Mouse (Mus musculus) limb, embryonic 14.5 days (tissue): ENCODE data around the gene Pde4a. TPM values are rescaled to one million over a fixed set of nuclear protein-coding genes. Genes with fewer than 3 reads are reported as not detected.

Experiments
- ATAC-seq: fragments of 200-750 bp; cut with Nextera tagmentation; 2 replicates; pipeline ENCODE4 v1.8.0; 2017; ENCODE audit warnings: low read depth, moderate number of reproducible peaks, moderate TSS enrichment; ENCODE audit not compliant: low FRiP score
- DNase-seq: peaks from one replicate; pipeline ENCODE4 v3.0.0-alpha.2; 2015; ENCODE audit warnings: low spot score
- H3K27ac ChIP-seq: fragments of 300-500 bp; sonication (generic); replicated peaks from 2 replicates; pipeline ENCODE4 v1.5.1; 2014; ENCODE audit warnings: low read depth, mild to moderate bottlenecking, low read length, moderate library complexity, mixed read lengths
- H3K27me3 ChIP-seq: fragments of 300-500 bp; sonication (generic); 2 replicates; pipeline ENCODE4 v1.6.1; 2014; ENCODE audit warnings: low read length, mixed read lengths; ENCODE audit not compliant: control insufficient read depth, insufficient read depth
- H3K36me3 ChIP-seq: fragments of 300-500 bp; sonication (generic); 2 replicates; pipeline ENCODE4 v1.6.1; 2014; ENCODE audit warnings: mild to moderate bottlenecking, low read length, moderate library complexity, mixed read lengths; ENCODE audit not compliant: control insufficient read depth, insufficient read depth
- H3K4me1 ChIP-seq: fragments of 300-500 bp; sonication (generic); 2 replicates; pipeline ENCODE4 v1.6.1; 2014; ENCODE audit warnings: antibody characterized with exemption, low read length, mixed read lengths; ENCODE audit not compliant: control insufficient read depth, insufficient read depth
- H3K4me2 ChIP-seq: fragments of 300-500 bp; sonication (generic); replicated peaks from 2 replicates; pipeline ENCODE4 v1.6.1; 2014; ENCODE audit warnings: low read depth, mild to moderate bottlenecking, low read length, moderate library complexity; ENCODE audit not compliant: severe bottlenecking
- H3K4me3 ChIP-seq: fragments of 300-500 bp; sonication (generic); replicated peaks from 2 replicates; pipeline ENCODE4 v1.5.1; 2014; ENCODE audit warnings: low read length
- H3K9ac ChIP-seq: fragments of 300-500 bp; sonication (generic); 2 replicates; pipeline ENCODE4 v1.6.1; 2014; ENCODE audit warnings: mild to moderate bottlenecking, low read depth, low read length, moderate library complexity; ENCODE audit not compliant: severe bottlenecking
- H3K9me3 ChIP-seq: fragments of 300-500 bp; sonication (generic); 2 replicates; pipeline ENCODE4 v1.6.1; 2016; ENCODE audit warnings: low read length; ENCODE audit not compliant: control insufficient read depth
- POLR2A ChIP-seq: fragments of 200-500 bp; IDR thresholded peaks from 2 replicates; pipeline ENCODE4 v1.8.0; 2012; ENCODE audit warnings: inconsistent platforms, mild to moderate bottlenecking, moderate library complexity, borderline replicate concordance; ENCODE audit not compliant: insufficient read depth, insufficient read length; ENCODE audit errors: extremely low read depth
- WGBS: fragments of 180-500 bp; shearing (Covaris S2); extraction: QIAGEN DNeasy Blood & Tissue Kit; methylation state at CpG from one replicate; pipeline ENCODE4 v1.1.7; 2014; 5-methylcytosine and 5-hydroxymethylcytosine counted together
- polyA plus RNA-seq, 2 experiments: library from polyadenylated mRNA; depleted of rRNA in 1 of 2; stranded (reverse) in 1 of 2; unstranded in 1 of 2; fragments of >200 nt; fragmentation: Nextera tagmentation in 1 of 2; extraction: Ambion mirVana in 1 of 2; gene quantifications; 2 replicates each; pipeline versions ENCODE4 v1.2.1 to v1.2.3; 2012 to 2014

Pde4a gene
- polyA plus RNA-seq, 2 experiments: 4.4 to 5.7 TPM

GRCm38 (mm10) chr9:21149077-21149653, 16.3 kb upstream of the Pde4a start:
- peaks cover 28% of the 10 kb centered on the region for H3K4me1 ChIP-seq
- no peaks in the 10 kb centered on the region for H3K27me3 ChIP-seq
- peak overlapping the region; percentile 68; the same call in 1 of the 2 replicates for H3K27ac ChIP-seq
- ATAC-seq (no peak), DNase-seq (no peak)
- no peak for TF ChIP-seq POLR2A
- peak overlapping the region; percentile 60 for H3K4me2 ChIP-seq
- H3K36me3 ChIP-seq: peaks cover 29% of the 10 kb centered on the region
- no peaks in the 10 kb centered on the region for H3K9me3 ChIP-seq
- H3K9ac ChIP-seq: peak overlapping the region; percentile 72
- peak overlapping the region; percentile 74 for H3K4me3 ChIP-seq
- 6% methylated on average over 8 of the region's 8 CpGs for WGBS

- TF ChIP-seq POLR2A: peak; percentile 88; the same call in 1 of the 2 replicates
- H3K4me2 ChIP-seq: peak within 1 kb of the TSS; percentile 60
- H3K9me3 ChIP-seq: no peaks in the 10 kb centered on the region
- H3K4me1 ChIP-seq: peaks cover 28% of the 10 kb centered on the region
- H3K4me3 ChIP-seq: peak within 1 kb of the TSS; percentile 74
- peaks cover 22% of the 10 kb centered on the region for H3K36me3 ChIP-seq
- 5% methylated on average over 49 of the region's 56 CpGs for WGBS
- peak within 1 kb of the TSS; percentile 68; the same call in 1 of the 2 replicates for H3K27ac ChIP-seq
- DNase-seq (peak; percentile 93), ATAC-seq (peak; percentile 95)
- no peaks in the 10 kb centered on the region for H3K27me3 ChIP-seq
- peak within 1 kb of the TSS; percentile 72 for H3K9ac ChIP-seq
These were observed 15.7 kb upstream of the Pde4a start, which contains the start of gene Cdc37 for GRCm38 (mm10) chr9:21149654-21150419. Gene Cdc37 (minus strand): TSS chr9:21149982.

DNA sequence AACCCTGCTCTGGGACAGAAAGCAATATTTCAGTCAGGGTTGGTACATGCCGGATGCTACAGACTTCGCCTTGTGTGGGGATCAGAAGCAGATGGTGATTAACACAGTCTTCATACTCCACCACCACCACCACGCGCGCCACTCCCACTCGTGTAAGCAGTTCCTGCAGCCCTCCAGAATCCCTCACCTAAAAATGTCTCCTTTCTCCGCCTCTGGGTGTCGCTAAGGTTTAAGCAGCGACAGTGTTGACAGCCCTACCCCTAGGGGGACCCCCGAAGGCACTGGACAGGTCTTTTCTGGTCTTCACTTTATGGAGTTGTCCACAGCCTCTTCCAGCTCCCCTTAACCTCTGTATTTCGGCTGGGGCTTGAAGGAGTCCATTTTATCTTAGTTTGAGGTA, 12.8 kb upstream of the Pde4a start:
- WGBS: 2% methylated on average over 11 of the region's 11 CpGs
- Histone ChIP-seq H3K4me2 (peak overlapping the region; percentile 84), H3K9me3 (no peaks in the 10 kb centered on the region), H3K27me3 (no peaks in the 10 kb centered on the region), H3K27ac (no peak overlapping the region), H3K4me3 (peak overlapping the region; percentile 42), H3K36me3 (no peaks in the 10 kb centered on the region), H3K9ac (peak overlapping the region; percentile 35; the same call in 1 of the 2 replicates), H3K4me1 (peaks cover 16% of the 10 kb centered on the region)
- ATAC-seq (peak; percentile 23; the same call in 1 of the 2 replicates), DNase-seq (peak; percentile 53)
- TF ChIP-seq POLR2A: no peak

GRCm38 (mm10) chr9:21153331-21153730, 12.2 kb upstream of the Pde4a start:
- TF ChIP-seq POLR2A: no peak
- peak overlapping the region; percentile 84 for H3K4me2 ChIP-seq
- ATAC-seq (0 out of 2 replicates have a peak, but pooled peaks have one; percentile 5), DNase-seq (no peak)
- H3K4me3 ChIP-seq: peak overlapping the region; percentile 42
- no peaks in the 10 kb centered on the region for H3K9me3 ChIP-seq
- WGBS: 5% methylated on average over 12 of the region's 12 CpGs
- H3K27ac ChIP-seq: peak overlapping the region; percentile 50
- no peaks in the 10 kb centered on the region for H3K36me3 ChIP-seq
- H3K9ac ChIP-seq: peak overlapping the region; percentile 51
- H3K4me1 ChIP-seq: peaks cover 13% of the 10 kb centered on the region
- H3K27me3 ChIP-seq: no peaks in the 10 kb centered on the region

DNA sequence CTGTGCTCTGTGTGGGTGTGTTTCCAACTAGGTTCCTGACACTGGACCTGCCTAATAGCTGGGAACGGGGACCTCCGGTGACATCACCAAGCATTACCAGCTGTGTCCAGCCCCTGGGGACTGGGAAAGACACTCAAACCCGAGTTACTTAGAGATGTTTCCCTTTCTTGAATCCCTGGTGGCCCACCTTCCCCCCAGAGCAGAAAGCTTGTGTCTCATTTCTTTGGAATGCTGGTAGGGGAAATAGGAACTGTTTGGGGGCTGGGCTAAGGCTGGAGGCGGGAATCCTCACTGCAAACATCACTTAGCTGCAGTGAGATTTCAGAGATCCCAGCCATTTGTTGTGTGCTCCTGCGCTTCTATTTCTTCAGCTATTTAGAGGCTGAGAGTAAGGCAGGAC, 11.7 kb upstream of the Pde4a start:
- H3K4me1 ChIP-seq: peaks cover 8% of the 10 kb centered on the region
- H3K9ac ChIP-seq: peak overlapping the region; percentile 51
- TF ChIP-seq POLR2A: no peak
- peak overlapping the region; percentile 84 for H3K4me2 ChIP-seq
- no peak for ATAC-seq
- H3K27ac ChIP-seq: peak overlapping the region; percentile 50
- peak overlapping the region; percentile 42 for H3K4me3 ChIP-seq
- 5% methylated on average over 5 of the region's 5 CpGs for WGBS
- H3K27me3 ChIP-seq: no peaks in the 10 kb centered on the region
- no peaks in the 10 kb centered on the region for H3K36me3 ChIP-seq
- H3K9me3 ChIP-seq: no peaks in the 10 kb centered on the region
- peak; percentile 38 for DNase-seq
